Comparison of ENCODE assay signal across 8 mouse cellular contexts in the genomic region with DNA sequence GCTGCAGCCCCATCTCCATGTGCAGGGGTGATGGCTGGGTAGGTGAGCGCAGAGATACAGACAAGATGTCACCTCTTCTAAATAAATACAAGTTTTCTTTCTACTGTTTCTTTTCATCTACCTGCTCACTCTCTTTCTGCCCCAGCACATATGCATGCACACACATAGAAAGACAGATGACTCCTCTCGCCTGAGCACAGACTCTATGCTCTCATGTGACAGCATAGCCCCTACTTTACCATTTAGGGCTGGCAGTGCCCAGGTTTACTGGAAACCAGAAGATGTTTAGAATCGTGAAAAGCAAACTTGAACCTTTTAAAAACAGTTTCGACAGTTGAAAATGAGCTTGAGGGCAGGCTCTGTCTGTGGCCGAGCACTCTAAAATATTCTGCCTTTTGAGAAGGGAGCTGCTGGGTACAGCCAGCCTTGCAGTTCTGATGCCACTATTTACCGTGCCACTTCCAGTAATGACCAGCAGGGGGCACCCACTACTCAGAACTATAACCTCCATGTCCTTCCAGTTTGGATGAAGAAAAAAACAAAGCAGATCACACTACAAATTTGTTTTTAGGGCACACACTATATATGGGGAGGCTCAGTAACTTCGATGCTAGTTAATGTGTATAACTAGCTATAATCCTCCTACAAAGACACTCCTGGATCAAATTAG. TPM values are rescaled to one million over a fixed set of nuclear protein-coding genes. Genes with fewer than 3 reads are reported as not detected.
DNase-seq lines count a peak whose midpoint lies in the region; ATAC-seq lines count a peak whose summit lies in the region.
"Had no signal": no experiment of that assay in that cellular context is flagged by ENCODE, and none has a peak within 500 bp of the region (broad histone marks: within the 10 kb centered on the region; RNA-seq: fewer than 3 reads in every experiment).

No protein-coding gene starts in this region.

- no peak overlapping the region for H3K4me3 ChIP-seq in forebrain, embryonic 10.5 days
- H3K4me3 ChIP-seq: megakaryocyte, embryonic 14.5 days had no signal

- no peaks in the 10 kb centered on the region for H3K4me1 ChIP-seq in forebrain, embryonic 10.5 days
- H3K4me1 ChIP-seq: megakaryocyte, embryonic 14.5 days had no signal

- H3K9me3 ChIP-seq in forebrain, embryonic 10.5 days = no peaks in the 10 kb centered on the region
- H3K9me3 ChIP-seq: megakaryocyte, embryonic 14.5 days had no signal

- DNase-seq in NIH3T3 (ENCODE audit: low read depth) = peak; percentile 92
- DNase-seq in c-Kit-negative CD71-positive TER-119-positive erythroid progenitor cells, embryonic 14.5 days (ENCODE audit: low read depth, low spot score) = peak; percentile 30
- DNase-seq in forebrain, embryonic 10.5 days (ENCODE audit: extremely low spot score, low spot score) = peak; percentile 76
- DNase-seq in heart, postnatal 4 days = peak; percentile 88
- DNase-seq in layer of hippocampus, postnatal 25 days (ENCODE audit: extremely low spot score in 1 of 2, low spot score in 1 of 2) = peak; percentile 84 to 96
- DNase-seq in skeletal muscle tissue, adult 2 months (ENCODE audit: low read depth, low spot score) = peak; percentile 66

- H3K27ac ChIP-seq in forebrain, embryonic 10.5 days = no peak overlapping the region

- H3K27me3 ChIP-seq in forebrain, embryonic 10.5 days (ENCODE audit: poor library complexity, severe bottlenecking) = 0 out of 2 replicates have a peak, but pooled peaks cover 4% of the 10 kb centered on the region

- H3K36me3 ChIP-seq in forebrain, embryonic 10.5 days (replicated peaks) = no peaks in the 10 kb centered on the region

- 37% methylated on average over 7 of the region's 7 CpGs for WGBS in forebrain, embryonic 10.5 days

- peak; percentile 83 for ATAC-seq in megakaryocyte-erythroid progenitor cell, adult 5-6 weeks (replicated peaks; ENCODE audit: low FRiP score, low TSS enrichment, poor library complexity, severe bottlenecking)

RNA-seq across cellular contexts. Expression of a gene that starts 47.3 kb away (rescaled TPM):
- not detected in 2 replicates for polyA plus RNA-seq in forebrain, embryonic 10.5 days (2016; fragmentation: Nextera tagmentation; extraction: Ambion mirVana)
- total RNA-seq in heart, postnatal 4 days (2021) = not detected
- not detected for total RNA-seq in layer of hippocampus, postnatal 25 days (2021)
- total RNA-seq in megakaryocyte-erythroid progenitor cell, adult 5-6 weeks (2014; fragmentation: Nextera tagmentation) = not detected in 2 replicates
- total RNA-seq in megakaryocyte-erythroid progenitor cell, adult 5-6 weeks (2017) = not detected in 2 replicates

Comparison
In these comparisons a context has a peak if more than half of its experiments do, and no peak if none do; other contexts are left out.
1. DNase-seq: peak in every context shown above with its lines; median percentile 92 in NIH3T3; 90 in layer of hippocampus, postnatal 25 days; 88 in heart, postnatal 4 days; 76 in forebrain, embryonic 10.5 days; 66 in skeletal muscle tissue, adult 2 months; 30 in c-Kit-negative CD71-positive TER-119-positive erythroid progenitor cells, embryonic 14.5 days.